Mouse (Mus musculus): ENCODE results near the gene Ddx47. TPM values are rescaled to one million over a fixed set of nuclear protein-coding genes. Genes with fewer than 3 reads are reported as not detected.

The Ddx47 gene
- total RNA-seq (2015; ENCODE audit: low replicate concordance), result 31.7 and 44.0 TPM in 2 replicates
- total RNA-seq (2017; ENCODE audit: low replicate concordance), result 35.2 and 49.3 TPM in 2 replicates

- ATAC-seq (replicated peaks; ENCODE audit: low FRiP score, poor library complexity, severe bottlenecking), result peak; percentile 99
These were observed at the start of gene Ddx47 for GRCm38 (mm10) chr6:135011048-135011733. Gene Ddx47, plus strand, starts transcription at chr6:135011612.

- ATAC-seq (replicated peaks; ENCODE audit: low FRiP score, poor library complexity, severe bottlenecking), result no peak
These were observed 49.4 kb upstream of the Ddx47 start for GRCm38 (mm10) chr6:134961858-134962517.

GRCm38 (mm10) chr6:134962518-134962893, 48.9 kb upstream of the Ddx47 start:
- no peak for ATAC-seq (replicated peaks; ENCODE audit: low FRiP score, poor library complexity, severe bottlenecking)

GRCm38 (mm10) chr6:134963910-134964309, 47.5 kb upstream of the Ddx47 start:
- ATAC-seq (replicated peaks; ENCODE audit: low FRiP score, poor library complexity, severe bottlenecking), result no peak

GRCm38 (mm10) chr6:134966681-134967080, 44.7 kb upstream of the Ddx47 start:
- no peak for ATAC-seq (replicated peaks; ENCODE audit: low FRiP score, poor library complexity, severe bottlenecking)

GRCm38 (mm10) chr6:134968326-134968725, 43.1 kb upstream of the Ddx47 start:
- ATAC-seq (replicated peaks; ENCODE audit: low FRiP score, poor library complexity, severe bottlenecking), result no peak

- ATAC-seq (replicated peaks; ENCODE audit: low FRiP score, poor library complexity, severe bottlenecking), result no peak
These were observed 41.9 kb upstream of the Ddx47 start for GRCm38 (mm10) chr6:134969498-134969897.

GRCm38 (mm10) chr6:134972096-134972495, 39.3 kb upstream of the Ddx47 start:
- ATAC-seq (replicated peaks; ENCODE audit: low FRiP score, poor library complexity, severe bottlenecking), result peak; percentile 83

- no peak for ATAC-seq (replicated peaks; ENCODE audit: low FRiP score, poor library complexity, severe bottlenecking)
These were observed 34.8 kb upstream of the Ddx47 start for GRCm38 (mm10) chr6:134976628-134977027.

GRCm38 (mm10) chr6:134981231-134982062, 30.0 kb upstream of the Ddx47 start, which contains the start of gene Apold1:
Gene Apold1, plus strand, starts transcription at chr6:134981718.
- no peak for ATAC-seq (replicated peaks; ENCODE audit: low FRiP score, poor library complexity, severe bottlenecking)

GRCm38 (mm10) chr6:134983529-134984370, 27.7 kb upstream of the Ddx47 start:
- peak; percentile 81 for ATAC-seq (replicated peaks; ENCODE audit: low FRiP score, poor library complexity, severe bottlenecking)

GRCm38 (mm10) chr6:134984748-134985147, 26.7 kb upstream of the Ddx47 start:
- peak; percentile 83 for ATAC-seq (replicated peaks; ENCODE audit: low FRiP score, poor library complexity, severe bottlenecking)

GRCm38 (mm10) chr6:134988377-134988776, 23.0 kb upstream of the Ddx47 start:
- ATAC-seq (replicated peaks; ENCODE audit: low FRiP score, poor library complexity, severe bottlenecking), result no peak

- ATAC-seq (replicated peaks; ENCODE audit: low FRiP score, poor library complexity, severe bottlenecking), result no peak
These were observed 20.7 kb upstream of the Ddx47 start for GRCm38 (mm10) chr6:134990674-134991073.

GRCm38 (mm10) chr6:134994031-134994651, 17.3 kb upstream of the Ddx47 start:
- no peak for ATAC-seq (replicated peaks; ENCODE audit: low FRiP score, poor library complexity, severe bottlenecking)

GRCm38 (mm10) chr6:134994985-134995384, 16.4 kb upstream of the Ddx47 start:
- ATAC-seq (replicated peaks; ENCODE audit: low FRiP score, poor library complexity, severe bottlenecking), result no peak

- no peak for ATAC-seq (replicated peaks; ENCODE audit: low FRiP score, poor library complexity, severe bottlenecking)
These were observed 14.5 kb upstream of the Ddx47 start for GRCm38 (mm10) chr6:134996918-134997317.

GRCm38 (mm10) chr6:134998076-134998475, 13.3 kb upstream of the Ddx47 start:
- ATAC-seq (replicated peaks; ENCODE audit: low FRiP score, poor library complexity, severe bottlenecking), result peak; percentile 54; the same call in 1 of the 2 replicates

GRCm38 (mm10) chr6:134998781-134999180, 12.6 kb upstream of the Ddx47 start:
- no peak for ATAC-seq (replicated peaks; ENCODE audit: low FRiP score, poor library complexity, severe bottlenecking)
